Comparison of ENCODE assay signal across 11 mouse cellular contexts in genomic region chr3:115819401-115820138, GRCm38 (mm10).
DNase-seq lines count a peak whose midpoint lies in the region; ATAC-seq and TF ChIP-seq lines count a peak whose summit lies in the region.
"Had no signal": no experiment of that assay in that cellular context is flagged by ENCODE, and none has a peak within 500 bp of the region (broad histone marks: within the 10 kb centered on the region; RNA-seq: fewer than 3 reads in every experiment).

No protein-coding gene starts in this region.

- no peaks in the 10 kb centered on the region for H3K9me3 ChIP-seq in midbrain, embryonic 14.5 days (ENCODE audit: control insufficient read depth, low read length)
- no peaks in the 10 kb centered on the region for H3K9me3 ChIP-seq in midbrain, embryonic 11.5 days (ENCODE audit: control insufficient read depth, low read length)
- H3K9me3 ChIP-seq in heart, embryonic 16.5 days (replicated peaks; ENCODE audit: control insufficient read depth, low read length), result no peaks in the 10 kb centered on the region
- no peaks in the 10 kb centered on the region for H3K9me3 ChIP-seq in liver, postnatal 0 days (ENCODE audit: low read length)
- no peaks in the 10 kb centered on the region for H3K9me3 ChIP-seq in hindbrain, embryonic 14.5 days (ENCODE audit: control insufficient read depth, low read length)
- H3K9me3 ChIP-seq: embryonic facial prominence, embryonic 10.5 days had no signal

- H3K27me3 ChIP-seq in midbrain, embryonic 14.5 days (ENCODE audit: control insufficient read depth, insufficient read depth, low read length), result no peaks in the 10 kb centered on the region
- H3K27me3 ChIP-seq in midbrain, embryonic 11.5 days (ENCODE audit: control insufficient read depth, insufficient read depth, low read length), result no peaks in the 10 kb centered on the region
- H3K27me3 ChIP-seq in Patski, result no peaks in the 10 kb centered on the region
- H3K27me3 ChIP-seq in heart, embryonic 16.5 days (ENCODE audit: control insufficient read depth, insufficient read depth, low read length), result no peaks in the 10 kb centered on the region
- no peaks in the 10 kb centered on the region for H3K27me3 ChIP-seq in liver, postnatal 0 days (ENCODE audit: insufficient read depth, low read length)
- no peaks in the 10 kb centered on the region for H3K27me3 ChIP-seq in hindbrain, embryonic 14.5 days (ENCODE audit: control insufficient read depth, insufficient read depth, low read length)
- H3K27me3 ChIP-seq in cerebellum, adult 2 months (ENCODE audit: control insufficient read depth, insufficient read depth, low read length), result no peaks in the 10 kb centered on the region

- no peak for TF ChIP-seq POLR2A in cerebellum, adult 2 months (IDR thresholded peaks at IDR 0.05; ENCODE audit: borderline replicate concordance, insufficient read depth, low read length)

- peak; percentile 30; the same call in 1 of the 2 replicates for TF ChIP-seq EP300 in liver, postnatal 0 days (IDR thresholded peaks at IDR 0.05; ENCODE audit: low read depth)

- in situ Hi-C loops in Patski (cut with MboI; ENCODE audit: low pct_unique_long_range_greater_than_20kb), result no loop called here

- no peak overlapping the region for H3K4me2 ChIP-seq in midbrain, embryonic 14.5 days (ENCODE audit: low read length)
- no peak overlapping the region for H3K4me2 ChIP-seq in midbrain, embryonic 11.5 days
- peak overlapping the region; percentile 46 for H3K4me2 ChIP-seq in heart, embryonic 16.5 days (ENCODE audit: low read depth, low read length)
- H3K4me2 ChIP-seq in liver, postnatal 0 days (ENCODE audit: low read depth, low read length), result peak overlapping the region; percentile 51
- H3K4me2 ChIP-seq in hindbrain, embryonic 14.5 days (replicated peaks), result no peak overlapping the region

- ATAC-seq in midbrain, embryonic 14.5 days (ENCODE audit: low FRiP score, low TSS enrichment), result peak; percentile 23; the same call in 1 of the 2 replicates
- no peak for ATAC-seq in midbrain, embryonic 11.5 days (ENCODE audit: low FRiP score)
- peak; percentile 37 for ATAC-seq in Patski
- ATAC-seq in heart, embryonic 16.5 days (replicated peaks; ENCODE audit: extremely low read depth, insufficient read depth, low FRiP score), result peak; percentile 85
- ATAC-seq in liver, postnatal 0 days, result peak; percentile 35; the same call in 1 of the 2 replicates
- no peak for ATAC-seq in hindbrain, embryonic 14.5 days (ENCODE audit: low FRiP score)

- no peak overlapping the region for H3K9ac ChIP-seq in midbrain, embryonic 14.5 days (replicated peaks; ENCODE audit: low read length)
- H3K9ac ChIP-seq in midbrain, embryonic 11.5 days (ENCODE audit: low read length), result no peak overlapping the region
- H3K9ac ChIP-seq in heart, embryonic 16.5 days (ENCODE audit: low read length), result no peak overlapping the region; the same call in 1 of the 2 replicates
- H3K9ac ChIP-seq in liver, postnatal 0 days (replicated peaks), result no peak overlapping the region
- no peak overlapping the region for H3K9ac ChIP-seq in hindbrain, embryonic 14.5 days

- TF ChIP-seq CTCF in Patski (IDR thresholded peaks at IDR 0.05), result no peak
- TF ChIP-seq CTCF in liver, postnatal 0 days (IDR thresholded peaks at IDR 0.05; ENCODE audit: low read depth), result no peak
- no peak for TF ChIP-seq CTCF in cerebellum, adult 2 months (IDR thresholded peaks at IDR 0.05; ENCODE audit: borderline replicate concordance, insufficient read depth, low read depth, low read length)

- H3K4me1 ChIP-seq in midbrain, embryonic 14.5 days (ENCODE audit: control insufficient read depth, insufficient read depth, low read length), result no peaks in the 10 kb centered on the region
- no peaks in the 10 kb centered on the region for H3K4me1 ChIP-seq in midbrain, embryonic 11.5 days (ENCODE audit: control insufficient read depth, insufficient read depth, low read length)
- H3K4me1 ChIP-seq in heart, embryonic 16.5 days (ENCODE audit: control insufficient read depth, insufficient read depth, low read length), result peaks cover 60% of the 10 kb centered on the region
- H3K4me1 ChIP-seq in liver, postnatal 0 days (ENCODE audit: insufficient read depth), result peaks cover 15% of the 10 kb centered on the region
- no peaks in the 10 kb centered on the region for H3K4me1 ChIP-seq in hindbrain, embryonic 14.5 days (replicated peaks; ENCODE audit: control insufficient read depth, insufficient read depth, low read length)
- H3K4me1 ChIP-seq in cerebellum, adult 2 months (ENCODE audit: control insufficient read depth, insufficient read depth, low read length), result no peaks in the 10 kb centered on the region

- H3K4me3 ChIP-seq in midbrain, embryonic 14.5 days (replicated peaks; ENCODE audit: low read depth, low read length), result no peak overlapping the region
- H3K4me3 ChIP-seq in midbrain, embryonic 11.5 days (ENCODE audit: low read depth, low read length), result no peak overlapping the region
- peak overlapping the region; percentile 16; the same call in 1 of the 2 replicates for H3K4me3 ChIP-seq in heart, embryonic 16.5 days (ENCODE audit: low read length)
- no peak overlapping the region for H3K4me3 ChIP-seq in liver, postnatal 0 days (ENCODE audit: low read depth, low read length)
- no peak overlapping the region for H3K4me3 ChIP-seq in hindbrain, embryonic 14.5 days (replicated peaks; ENCODE audit: low read length)
- no peak overlapping the region for H3K4me3 ChIP-seq in cerebellum, adult 2 months (replicated peaks; ENCODE audit: insufficient read depth, low read depth, low read length)
- H3K4me3 ChIP-seq: embryonic facial prominence, embryonic 10.5 days had no signal

- POLR2A ChIA-PET in Patski (lab: Charles Lee), result no interaction called here

- WGBS in midbrain, embryonic 14.5 days, result 58% methylated on average over 7 of the region's 7 CpGs
- WGBS in midbrain, embryonic 11.5 days, result 61% methylated on average over 7 of the region's 7 CpGs
- WGBS in heart, embryonic 16.5 days, result 8% methylated on average over 7 of the region's 7 CpGs
- WGBS in liver, postnatal 0 days (ENCODE audit: insufficient replicate concordance), result 20% methylated on average over 7 of the region's 7 CpGs
- WGBS in hindbrain, embryonic 14.5 days, result 70% methylated on average over 7 of the region's 7 CpGs
- 61% methylated on average over 7 of the region's 7 CpGs for WGBS in cerebellum, adult 2 months

- no peak for DNase-seq in midbrain, embryonic 14.5 days
- no peak for DNase-seq in midbrain, embryonic 11.5 days (ENCODE audit: low spot score, missing footprints)
- no peak for DNase-seq in Patski (ENCODE audit: low read depth, low spot score)
- DNase-seq in liver, postnatal 0 days, result peak; percentile 28
- DNase-seq in cerebellum, adult 11 months, result no peak
- DNase-seq in hindbrain, embryonic 14.5 days (ENCODE audit: low spot score), result no peak
- no peak for DNase-seq in cerebellum, adult 2 months
- DNase-seq: kidney, adult 18-20 months; thymus, adult 2 months had no signal

- CTCF ChIA-PET in Patski (lab: Charles Lee), result interaction anchor here (0.9 to 1.6 kb wide), 3 partner anchors 10 to 16 kb away, joined by 3 to 4 read pairs (median 3); no protein-coding TSS in a partner anchor

- H3K36me3 ChIP-seq in midbrain, embryonic 14.5 days (ENCODE audit: control insufficient read depth, insufficient read depth, low read length), result no peaks in the 10 kb centered on the region
- no peaks in the 10 kb centered on the region for H3K36me3 ChIP-seq in midbrain, embryonic 11.5 days (ENCODE audit: control insufficient read depth, insufficient read depth, low read length)
- H3K36me3 ChIP-seq in heart, embryonic 16.5 days (ENCODE audit: control insufficient read depth, insufficient read depth), result no peaks in the 10 kb centered on the region
- H3K36me3 ChIP-seq in liver, postnatal 0 days (replicated peaks; ENCODE audit: insufficient read depth, low read length), result no peaks in the 10 kb centered on the region
- H3K36me3 ChIP-seq in hindbrain, embryonic 14.5 days (replicated peaks; ENCODE audit: control insufficient read depth, insufficient read depth), result no peaks in the 10 kb centered on the region
- H3K36me3 ChIP-seq: embryonic facial prominence, embryonic 10.5 days had no signal

- no peak overlapping the region for H3K27ac ChIP-seq in midbrain, embryonic 14.5 days (replicated peaks; ENCODE audit: low read depth, low read length)
- H3K27ac ChIP-seq in midbrain, embryonic 11.5 days (ENCODE audit: low read depth, low read length), result no peak overlapping the region
- peak overlapping the region; percentile 86 for H3K27ac ChIP-seq in heart, embryonic 16.5 days (ENCODE audit: low read length)
- no peak overlapping the region for H3K27ac ChIP-seq in liver, postnatal 0 days (ENCODE audit: low read depth)
- H3K27ac ChIP-seq in hindbrain, embryonic 14.5 days, result no peak overlapping the region
- no peak overlapping the region for H3K27ac ChIP-seq in cerebellum, adult 2 months (ENCODE audit: insufficient read depth, low read length)
- H3K27ac ChIP-seq: embryonic facial prominence, embryonic 10.5 days had no signal

Comparison
In these comparisons a context has a peak if more than half of its experiments do, and no peak if none do; other contexts are left out.
1. ATAC-seq: peak in midbrain, embryonic 14.5 days (single experiment), Patski (single experiment), heart, embryonic 16.5 days (single experiment) and liver, postnatal 0 days (single experiment); none in midbrain, embryonic 11.5 days (single experiment) and hindbrain, embryonic 14.5 days (single experiment).
2. H3K4me2 ChIP-seq: peak in heart, embryonic 16.5 days (single experiment) and liver, postnatal 0 days (single experiment); none in midbrain, embryonic 14.5 days (single experiment), midbrain, embryonic 11.5 days (single experiment) and hindbrain, embryonic 14.5 days (single experiment).